Mouse (Mus musculus): Measurements from ENCODE around the gene Srms.

- no peak for TF ChIP-seq CTCF (IDR thresholded peaks at IDR 0.05; ENCODE audit: borderline replicate concordance, insufficient read depth, low read length)
- TF ChIP-seq POLR2A (IDR thresholded peaks at IDR 0.05; ENCODE audit: low read depth, low read length) = no peak
Measured at GRCm38 (mm10) chr2:181178015-181178414, 35.0 kb downstream of the Srms start.
